Mouse (Mus musculus): ENCODE measurements at regions not wholly inside any gene's neighbourhood (a gene's known extent, or its start where the extent isn't known, plus 50 kb on each side); places are given as distances from the start of the nearest gene placed in this dataset.
A peak's percentile ranks its signal among the peaks of the same experiment; 100 is the strongest.

- DNase-seq (ENCODE audit: low spot score in 2 of 2) = peak in 1 of 2 experiments; percentile 18
Observed at GRCm38 (mm10) chr7:125262133-125262532, 182.3 kb upstream of the Kdm8 start.

DNA sequence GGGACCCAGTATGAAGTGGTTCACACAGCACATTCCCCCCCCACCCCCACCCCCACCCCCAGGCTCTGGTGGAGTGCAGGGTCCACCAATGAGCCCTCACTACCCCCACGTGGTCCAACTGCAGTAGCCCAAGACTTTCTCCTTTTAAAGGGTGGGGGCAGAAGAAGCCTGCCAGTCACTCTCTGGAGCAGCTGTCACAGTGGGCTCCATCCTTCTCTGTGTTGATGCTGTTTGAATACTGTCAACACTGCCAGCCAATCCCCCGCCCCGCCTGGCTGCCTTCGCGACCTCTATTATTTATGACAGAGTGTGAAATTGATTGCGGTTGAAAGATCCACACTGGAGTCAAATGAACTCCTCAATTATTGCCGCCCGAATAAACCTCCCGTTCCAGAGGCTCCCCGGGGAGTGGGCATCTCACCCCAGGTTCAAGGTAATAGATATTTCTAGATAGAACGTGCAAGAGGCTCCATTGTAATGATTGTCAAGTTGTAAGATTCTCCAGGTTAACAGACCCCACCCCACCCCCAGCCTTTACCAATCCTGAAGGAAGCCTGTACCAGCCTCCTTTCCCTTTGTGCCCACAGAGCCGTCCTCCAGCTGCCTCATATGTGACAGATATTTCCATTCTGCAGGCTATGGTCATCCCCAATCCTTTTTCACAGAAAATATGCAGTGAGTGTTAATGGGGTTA lies 181.7 kb upstream of the Kdm8 start:
- peak; percentile 36 to 86 for DNase-seq (ENCODE audit: low spot score in 2 of 2)

DNA sequence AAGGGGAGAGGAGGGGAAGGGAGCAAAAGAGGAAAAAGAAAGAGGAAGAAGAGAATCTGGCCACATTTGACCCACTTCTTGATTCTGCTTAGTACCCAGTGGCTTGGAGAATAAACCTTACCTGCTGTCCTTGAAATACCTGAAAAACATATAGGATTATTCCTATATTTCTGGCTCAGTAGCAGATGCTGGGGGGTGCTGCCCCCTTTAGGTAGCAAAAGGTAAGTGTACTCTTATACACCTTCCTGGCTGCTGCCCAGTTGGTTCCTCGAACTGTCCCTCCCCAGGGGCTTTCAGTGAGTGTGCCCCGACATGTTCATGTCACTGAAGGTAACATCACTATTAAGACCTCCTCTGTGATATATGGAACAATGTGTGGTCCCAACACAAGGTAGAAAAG lies 180.7 kb upstream of the Kdm8 start:
- DNase-seq (ENCODE audit: low spot score in 2 of 2) = no peak

DNA sequence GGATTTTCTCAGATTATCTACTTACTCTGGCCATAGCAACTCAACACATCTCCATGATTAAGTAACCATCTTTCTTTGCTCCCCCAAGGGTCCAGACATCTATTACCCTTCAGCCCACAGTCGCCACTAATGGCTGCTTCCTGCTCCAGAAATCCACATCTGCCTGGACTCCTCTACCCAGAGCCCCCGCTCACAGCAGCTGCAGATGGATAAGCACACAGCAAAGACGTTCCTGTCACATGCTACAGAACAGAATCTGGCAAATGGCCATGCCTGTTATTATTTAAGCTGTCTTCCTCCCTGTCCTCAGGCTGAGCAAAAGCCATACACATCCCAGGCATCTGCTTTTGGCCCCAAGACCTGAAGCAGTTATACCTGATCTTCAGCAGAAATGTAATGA lies 173.8 kb upstream of the Kdm8 start:
- DNase-seq (ENCODE audit: low spot score in 2 of 2) = no peak

DNA sequence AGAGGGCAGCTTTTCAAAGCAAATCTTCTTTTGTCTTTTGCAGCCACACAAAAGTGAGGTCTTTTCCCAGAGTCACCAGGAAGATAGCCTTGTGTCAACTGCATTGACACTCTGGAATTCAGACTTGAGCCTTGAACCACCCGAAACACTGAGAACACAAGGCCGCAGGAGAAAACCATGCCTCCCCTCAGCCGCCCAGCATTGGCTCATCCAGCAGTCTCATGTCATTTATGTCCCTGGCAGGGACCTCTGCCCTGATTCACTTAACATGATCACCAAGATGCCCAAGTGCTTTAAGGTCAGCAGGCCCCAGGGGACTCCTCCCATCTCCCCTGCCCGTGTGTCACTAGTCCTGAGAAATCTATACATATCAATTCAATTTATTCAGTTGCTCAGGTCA lies 173.1 kb upstream of the Kdm8 start:
- no peak for DNase-seq (ENCODE audit: low spot score in 2 of 2)

DNA sequence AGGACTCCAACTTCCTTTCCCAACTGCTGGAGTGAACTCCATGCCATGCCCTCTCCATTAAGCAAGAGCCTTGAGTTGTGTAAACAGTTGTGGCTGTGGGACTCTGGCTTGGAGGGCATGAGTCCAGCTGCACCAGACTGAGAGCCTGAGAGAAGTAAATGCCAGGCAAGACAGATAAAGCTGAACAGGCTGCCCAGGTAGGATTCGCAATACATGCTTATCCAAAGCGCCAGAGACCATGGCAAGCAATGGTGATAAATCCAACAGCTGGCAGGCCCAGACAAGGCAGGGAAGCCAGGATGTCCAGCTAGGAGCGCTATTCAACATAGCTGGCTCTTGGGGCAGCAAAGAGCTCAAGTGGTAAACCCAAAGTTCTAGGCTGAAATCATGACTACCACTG lies 163.1 kb upstream of the Kdm8 start:
- DNase-seq (ENCODE audit: low spot score in 2 of 2) = no peak

GRCm38 (mm10) chr7:125295226-125295625 lies 149.2 kb upstream of the Kdm8 start:
- no peak for DNase-seq (ENCODE audit: low spot score in 2 of 2)

GRCm38 (mm10) chr7:125308433-125308832 lies 136.0 kb upstream of the Kdm8 start:
- no peak for DNase-seq (ENCODE audit: low spot score in 2 of 2)

DNA sequence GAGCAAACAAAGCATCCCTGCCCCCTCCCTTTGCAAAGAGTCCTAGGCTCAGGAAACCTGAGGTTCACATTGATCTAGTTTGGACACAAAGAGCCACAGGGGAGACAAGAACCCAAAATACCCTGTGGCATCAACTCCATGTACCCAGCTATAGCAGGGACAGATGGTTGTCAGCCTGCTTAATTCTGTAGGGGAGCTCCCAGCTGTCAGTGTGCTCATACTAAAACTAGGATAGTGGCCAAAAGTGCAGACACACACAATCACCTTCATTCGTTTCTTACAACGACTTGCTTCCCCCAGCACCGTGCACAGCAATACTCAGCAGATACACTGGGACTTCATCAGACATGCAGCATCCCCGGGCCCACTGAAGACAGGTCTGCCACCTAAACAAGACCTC lies 133.5 kb upstream of the Kdm8 start:
- DNase-seq (ENCODE audit: low spot score in 2 of 2) = peak in 1 of 2 experiments; percentile 15

GRCm38 (mm10) chr7:125313604-125314003 lies 130.9 kb upstream of the Kdm8 start:
- no peak for DNase-seq (ENCODE audit: low spot score in 2 of 2)

DNA sequence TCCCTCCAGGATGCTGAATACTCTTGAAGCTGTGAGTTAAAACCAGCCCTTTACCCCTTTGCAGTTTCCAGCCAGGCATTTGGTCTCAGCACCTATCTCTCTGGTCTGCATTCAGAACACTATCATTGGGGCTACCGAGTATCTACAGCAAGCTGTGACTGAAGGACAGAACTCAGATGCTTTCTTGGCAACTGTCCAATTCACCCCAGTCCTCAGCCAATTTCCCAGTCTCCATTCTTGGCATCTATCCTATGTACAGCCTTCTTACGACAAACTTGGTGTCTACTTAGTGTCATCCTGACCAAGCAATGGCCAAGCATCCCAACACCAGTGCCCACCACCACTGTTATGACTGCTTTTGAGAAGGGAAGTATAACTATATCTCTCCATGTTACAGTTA lies 109.7 kb upstream of the Kdm8 start:
- peak in 1 of 2 experiments; percentile 45 for DNase-seq (ENCODE audit: low spot score in 2 of 2)

DNA sequence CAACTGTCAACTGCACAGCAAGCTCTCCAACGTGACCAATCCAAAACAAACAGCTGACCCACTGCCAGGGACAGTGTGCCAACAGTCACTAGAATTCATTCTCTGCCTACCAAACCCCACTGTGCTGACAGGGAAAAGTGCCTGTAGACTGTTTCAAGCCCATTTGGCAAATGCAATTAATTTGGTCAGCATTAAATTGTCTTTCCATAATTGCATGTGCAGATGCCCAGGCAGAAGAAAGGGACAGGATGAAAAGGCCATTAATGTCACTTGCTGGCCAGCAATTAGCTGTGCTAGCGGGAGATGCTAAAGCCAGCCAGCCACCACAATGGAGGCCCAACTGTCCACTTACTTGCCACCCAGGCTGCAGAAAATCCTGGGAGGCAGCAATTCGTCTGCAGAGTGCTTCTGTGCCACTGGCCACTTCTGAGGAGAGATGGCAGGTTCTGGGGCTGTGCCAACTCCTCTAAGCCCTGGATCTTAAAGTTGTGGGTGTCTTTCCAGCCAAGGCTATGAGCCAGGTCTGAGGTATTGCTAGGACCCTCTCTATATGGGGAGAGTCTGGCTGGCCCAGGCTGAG lies 108.8 kb upstream of the Kdm8 start:
- peak; percentile 44 to 77 for DNase-seq (ENCODE audit: low spot score in 2 of 2)

GRCm38 (mm10) chr7:125336826-125337225 lies 107.7 kb upstream of the Kdm8 start:
- DNase-seq (ENCODE audit: low spot score in 2 of 2) = no peak

- DNase-seq (ENCODE audit: low spot score in 2 of 2) = no peak
Observed at GRCm38 (mm10) chr7:125338177-125338751, 106.2 kb upstream of the Kdm8 start.

DNA sequence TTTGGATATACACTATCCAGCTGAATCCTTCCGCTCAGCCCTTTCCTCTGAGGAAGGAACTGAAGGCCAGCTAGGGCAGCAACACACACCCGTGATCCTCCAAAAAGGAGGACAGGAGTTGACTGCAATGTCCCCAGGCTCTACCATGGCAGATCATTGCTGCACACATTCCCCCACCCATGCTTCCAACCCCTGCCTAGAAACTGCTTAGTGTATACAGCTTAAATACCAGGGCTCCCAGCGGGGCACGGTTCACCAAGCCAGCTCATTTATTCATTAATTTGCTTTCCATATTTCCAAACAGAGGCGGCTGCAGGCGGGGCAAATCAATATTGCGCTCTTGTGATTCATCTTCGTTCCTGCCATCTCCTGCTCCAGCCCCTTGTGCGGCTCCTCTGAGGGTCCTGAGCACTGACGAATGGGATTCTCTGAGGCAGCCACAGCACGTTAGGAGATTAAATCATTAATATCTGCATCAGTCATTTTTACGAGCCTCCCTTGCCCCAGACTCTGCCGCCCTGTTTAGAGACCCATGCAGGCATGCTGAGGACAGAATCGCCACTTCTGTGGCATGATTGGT lies 104.1 kb upstream of the Kdm8 start:
- no peak for DNase-seq (ENCODE audit: low spot score in 2 of 2)

GRCm38 (mm10) chr7:125349606-125350005 lies 94.9 kb upstream of the Kdm8 start:
- no peak for DNase-seq (ENCODE audit: low spot score in 2 of 2)

- no peak for DNase-seq (ENCODE audit: low spot score in 2 of 2)
Observed at GRCm38 (mm10) chr7:125354211-125354610, 90.3 kb upstream of the Kdm8 start.

DNA sequence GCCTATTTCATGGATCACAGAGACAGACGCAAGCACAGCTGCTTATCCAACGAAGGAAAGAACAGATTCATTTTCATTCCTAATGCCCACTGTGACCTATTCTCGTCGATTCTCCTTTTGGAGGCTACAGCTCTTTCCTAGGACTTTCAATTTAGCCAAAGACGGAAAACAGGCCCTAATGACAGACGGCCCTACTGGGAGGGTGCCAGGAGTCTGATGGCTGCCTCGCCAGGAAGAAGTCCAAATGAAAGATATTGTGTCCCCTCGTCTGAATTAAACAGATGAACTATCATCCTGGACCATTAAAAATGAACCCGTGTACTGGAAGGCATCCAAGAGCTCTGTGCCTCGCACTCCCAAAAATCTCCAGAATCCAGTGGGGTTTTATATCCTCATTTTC lies 89.5 kb upstream of the Kdm8 start:
- peak in 1 of 2 experiments; percentile 41 for DNase-seq (ENCODE audit: low spot score in 2 of 2)

- DNase-seq (ENCODE audit: low spot score in 2 of 2) = no peak
Observed at GRCm38 (mm10) chr7:125358016-125358415, 86.5 kb upstream of the Kdm8 start.

DNA sequence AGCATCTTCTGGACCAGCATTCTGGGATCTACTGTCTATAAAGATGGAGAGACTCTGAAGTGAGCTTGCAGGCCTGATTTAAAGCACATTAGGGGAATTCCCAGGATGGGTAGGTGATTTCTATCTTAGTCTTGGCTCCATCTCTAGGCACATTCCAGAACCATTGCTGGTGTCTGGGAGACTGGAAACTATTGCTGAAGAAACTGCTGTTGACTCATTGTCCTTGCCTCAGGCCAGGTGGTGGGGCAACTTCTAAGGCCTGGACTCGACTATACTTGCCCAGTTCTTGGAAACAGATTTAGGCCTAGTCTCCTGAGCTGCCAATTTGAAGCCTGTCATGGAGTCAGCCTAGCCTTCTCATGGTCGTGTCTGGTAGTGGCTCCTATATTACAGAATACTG lies 61.5 kb upstream of the Kdm8 start:
- DNase-seq (ENCODE audit: low spot score in 2 of 2) = no peak

DNA sequence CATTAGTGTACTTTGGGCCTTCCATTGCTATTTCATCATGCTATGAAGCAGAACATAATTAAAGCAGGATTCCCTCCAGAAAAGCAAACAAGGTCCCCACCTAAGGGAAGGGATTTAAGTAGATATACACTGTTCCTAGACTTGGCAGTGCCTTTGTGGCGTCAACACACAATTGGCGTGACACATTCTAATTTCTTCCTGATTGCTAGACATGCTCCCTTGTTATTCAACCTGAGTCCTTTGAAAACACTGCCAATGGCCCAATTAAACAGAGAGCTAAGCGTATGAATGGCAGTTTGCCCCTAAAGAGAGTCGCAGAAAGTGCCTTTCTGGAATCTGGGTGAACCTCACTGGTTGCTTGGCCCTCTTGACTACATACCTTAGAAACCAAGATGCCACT lies 60.3 kb upstream of the Kdm8 start:
- DNase-seq (ENCODE audit: low spot score in 2 of 2) = no peak

DNA sequence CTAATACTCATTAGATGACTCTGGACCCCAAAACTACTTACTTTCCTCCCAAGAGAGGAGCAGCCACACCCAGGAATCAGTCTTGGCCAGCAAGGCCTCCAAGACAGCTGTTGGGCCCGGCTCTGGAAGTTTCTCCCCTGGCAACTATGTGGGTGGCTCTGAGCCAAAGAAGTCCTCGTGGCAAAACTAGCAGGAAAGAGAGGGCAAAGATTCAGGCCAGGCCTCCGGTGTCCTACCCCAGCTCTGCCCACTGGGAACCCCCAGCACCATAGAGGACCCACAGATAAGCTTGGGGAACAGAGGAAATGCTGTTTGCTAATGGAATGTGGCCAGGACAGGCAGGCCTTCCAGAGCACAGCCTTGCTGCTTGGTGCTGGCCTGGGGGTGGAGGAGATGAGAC lies 51.9 kb upstream of the Kdm8 start:
- DNase-seq (ENCODE audit: low spot score in 2 of 2) = peak in 1 of 2 experiments; percentile 20

- DNase-seq (ENCODE audit: low spot score in 2 of 2) = no peak
Observed at GRCm38 (mm10) chr7:125393228-125393627, 51.2 kb upstream of the Kdm8 start.
